Mouse (Mus musculus) bone marrow macrophage, adult 2 months (primary cell): ENCODE measurements around the gene Cry1. TPM values are rescaled to one million over a fixed set of nuclear protein-coding genes. Genes with fewer than 3 reads are reported as not detected.

Experiments used
- H3K27ac ChIP-seq: 2 replicates; pipeline ENCODE4 v1.5.1; 2012; ENCODE audit warnings: low read depth, low read length; ENCODE audit not compliant: insufficient read depth
- H3K4me1 ChIP-seq: 2 replicates; pipeline ENCODE4 v1.6.1; 2012; ENCODE audit warnings: low read length; ENCODE audit not compliant: control insufficient read depth, insufficient read depth
- H3K4me3 ChIP-seq: 2 replicates; pipeline ENCODE4 v1.5.1; 2012; ENCODE audit warnings: mild to moderate bottlenecking, low read length, moderate library complexity; ENCODE audit not compliant: insufficient read depth
- CTCF ChIP-seq: IDR thresholded peaks from 2 replicates; pipeline ENCODE4 v1.5.1; 2012; ENCODE audit warnings: low read depth, mild to moderate bottlenecking, low read length, moderate library complexity
- POLR2A ChIP-seq: IDR thresholded peaks from 2 replicates; pipeline ENCODE4 v1.6.1; 2012; ENCODE audit warnings: mild to moderate bottlenecking, low read depth, low read length, borderline replicate concordance
- polyA plus RNA-seq: library from polyadenylated mRNA; stranded (reverse); fragments of >200 nt; gene quantifications from 2 replicates; pipeline ENCODE4 v1.2.4, GENCODE M21; 2012; ENCODE audit not compliant: missing spikeins, insufficient read depth, insufficient read length

Cry1 gene
- 3.6 and 4.5 TPM in 2 replicates for polyA plus RNA-seq

DNA sequence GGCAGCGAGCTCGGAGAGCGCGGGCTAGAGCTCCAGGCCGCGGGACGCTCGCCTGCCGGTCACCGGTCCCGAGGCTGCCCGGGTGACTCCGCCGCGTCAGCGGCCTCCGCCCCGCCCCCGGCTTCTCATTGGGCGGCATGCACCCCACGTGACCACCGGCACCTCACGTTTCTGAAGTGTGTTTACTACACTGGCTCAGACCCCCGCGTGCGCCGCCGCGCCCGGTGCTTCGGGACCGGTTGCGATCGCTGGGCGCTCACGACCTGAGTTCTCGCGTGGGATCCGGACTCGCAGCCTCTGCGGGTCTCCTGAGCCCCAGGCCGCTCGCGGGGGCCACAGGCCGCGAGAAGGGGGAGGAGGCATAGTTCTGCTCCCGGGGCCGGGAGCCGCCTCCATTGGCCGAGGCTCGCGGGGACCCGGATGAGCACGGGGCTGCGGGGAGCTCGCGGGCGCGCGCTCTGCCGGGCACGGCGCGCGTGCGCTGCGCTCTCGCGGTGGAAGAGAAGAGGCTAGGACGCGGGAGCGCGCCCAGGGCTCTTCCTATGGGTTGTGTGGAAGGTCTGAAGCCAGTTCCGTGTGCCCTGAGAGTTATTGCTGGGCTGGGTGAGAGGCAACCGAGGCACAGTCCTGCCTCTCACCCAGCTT is at the start of gene Cry1:
Cry1 (minus strand) TSS at position 101 of the 645 bp plus-strand sequence.
- Histone ChIP-seq H3K27ac (peak within 1 kb of the TSS; percentile 76), H3K4me1 (peaks cover 18% of the 10 kb centered on the region), H3K4me3 (peak within 1 kb of the TSS; percentile 80)
- TF ChIP-seq POLR2A (no peak), CTCF (no peak)

- Histone ChIP-seq H3K4me3 (no peak overlapping the region; the same call in 1 of the 2 replicates), H3K4me1 (0 out of 2 replicates have a peak, but pooled peaks cover 3% of the 10 kb centered on the region), H3K27ac (no peak overlapping the region)
- TF ChIP-seq POLR2A (no peak), CTCF (no peak)
Measured at GRCm38 (mm10) chr10:85221771-85222050, 36.8 kb upstream of the Cry1 start.

GRCm38 (mm10) chr10:85220918-85221770 is 36.3 kb upstream of the Cry1 start:
- TF ChIP-seq CTCF (peak; percentile 94), POLR2A (no peak)
- Histone ChIP-seq H3K27ac (no peak overlapping the region), H3K4me3 (peak overlapping the region; percentile 41), H3K4me1 (0 out of 2 replicates have a peak, but pooled peaks cover 3% of the 10 kb centered on the region)

DNA sequence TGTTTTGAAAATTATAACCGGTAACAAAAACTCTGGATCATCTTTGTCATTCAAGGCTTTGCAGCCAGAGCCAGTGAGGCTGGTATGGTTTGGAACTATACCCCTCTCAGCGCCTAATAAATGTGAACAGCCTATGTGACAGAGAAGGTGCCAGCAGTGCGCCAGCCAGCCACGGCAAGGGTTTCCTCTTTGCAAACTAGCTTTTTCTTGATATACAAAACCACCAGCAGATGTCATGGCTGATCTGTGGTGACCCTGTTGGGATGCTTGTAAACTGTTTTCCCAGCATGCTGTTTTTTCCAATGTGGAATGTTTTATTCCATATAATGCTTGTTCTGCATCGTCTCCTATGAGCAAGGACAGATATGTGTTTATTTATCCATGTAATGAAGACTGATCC is 30.0 kb upstream of the Cry1 start:
- H3K4me1 ChIP-seq = no peaks in the 10 kb centered on the region
- H3K27ac ChIP-seq = no peak overlapping the region
- TF ChIP-seq CTCF = no peak
- TF ChIP-seq POLR2A = no peak
- H3K4me3 ChIP-seq = no peak overlapping the region

DNA sequence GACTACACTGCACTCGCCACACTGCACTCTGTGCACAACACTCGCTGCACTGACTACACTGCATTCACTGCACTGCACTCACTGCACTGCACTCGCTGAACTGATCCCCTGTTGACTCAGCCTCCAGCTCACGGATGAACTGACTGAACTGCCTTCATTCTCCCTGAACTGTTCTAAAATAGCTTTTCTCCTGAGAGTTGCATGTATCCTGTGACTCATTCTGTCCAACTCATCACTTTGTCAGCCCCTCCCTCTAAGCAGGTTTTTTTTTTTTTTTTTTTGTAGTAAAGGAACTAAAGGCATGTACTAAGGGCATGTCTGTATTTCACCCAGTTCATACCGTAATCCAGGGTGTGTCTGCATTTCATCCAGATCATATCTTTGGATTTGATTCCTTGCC is 26.8 kb upstream of the Cry1 start:
- H3K27ac ChIP-seq = no peak overlapping the region
- TF ChIP-seq CTCF = no peak
- no peak for TF ChIP-seq POLR2A
- H3K4me1 ChIP-seq = no peaks in the 10 kb centered on the region
- H3K4me3 ChIP-seq = no peak overlapping the region

DNA sequence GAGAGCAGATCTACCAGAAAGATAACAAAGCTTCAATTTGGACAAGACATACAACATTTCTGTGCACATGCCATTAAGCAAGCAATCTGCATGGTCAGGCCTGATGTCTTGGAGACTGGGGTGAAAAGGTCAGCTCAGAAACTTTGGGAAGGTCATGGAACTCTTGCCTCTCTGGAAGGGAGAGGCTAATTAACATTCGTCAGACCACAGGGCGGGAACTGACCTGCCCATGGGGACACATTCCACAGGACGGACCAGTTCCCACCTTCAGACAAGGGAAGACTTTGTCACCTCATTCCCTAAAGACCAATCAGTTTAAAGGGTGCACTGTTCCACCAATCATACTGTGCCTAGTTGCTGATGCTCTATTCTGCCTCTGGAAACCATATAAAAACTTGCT is 25.3 kb upstream of the Cry1 start:
- Histone ChIP-seq H3K4me1 (no peaks in the 10 kb centered on the region), H3K27ac (no peak overlapping the region), H3K4me3 (no peak overlapping the region)
- TF ChIP-seq CTCF = no peak
- no peak for TF ChIP-seq POLR2A

DNA sequence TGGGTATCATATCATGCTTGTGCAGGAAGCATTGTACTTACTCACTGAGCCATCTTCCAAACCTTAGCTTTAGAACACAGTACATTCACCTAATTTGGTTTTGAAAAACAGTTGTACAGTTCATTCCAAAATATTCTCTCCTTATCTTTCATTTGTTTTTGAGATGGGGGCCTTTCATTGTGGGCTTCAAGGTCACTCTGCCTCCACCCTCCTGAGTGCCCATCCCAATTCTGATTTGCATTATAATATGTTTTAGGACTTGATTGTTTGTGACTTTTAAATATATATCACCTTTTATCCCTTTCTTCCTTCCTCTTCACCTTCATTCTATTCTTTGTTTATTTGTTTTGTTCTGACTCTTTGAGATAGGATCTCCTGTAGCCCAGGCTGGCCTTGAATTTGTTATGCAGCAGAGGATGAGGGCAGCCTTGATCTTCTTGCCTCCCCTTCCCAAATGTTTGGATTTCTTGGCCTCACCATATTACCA is 24.3 kb upstream of the Cry1 start:
- Histone ChIP-seq H3K4me1 (no peaks in the 10 kb centered on the region), H3K27ac (no peak overlapping the region), H3K4me3 (no peak overlapping the region)
- TF ChIP-seq CTCF = no peak
- TF ChIP-seq POLR2A = no peak

DNA sequence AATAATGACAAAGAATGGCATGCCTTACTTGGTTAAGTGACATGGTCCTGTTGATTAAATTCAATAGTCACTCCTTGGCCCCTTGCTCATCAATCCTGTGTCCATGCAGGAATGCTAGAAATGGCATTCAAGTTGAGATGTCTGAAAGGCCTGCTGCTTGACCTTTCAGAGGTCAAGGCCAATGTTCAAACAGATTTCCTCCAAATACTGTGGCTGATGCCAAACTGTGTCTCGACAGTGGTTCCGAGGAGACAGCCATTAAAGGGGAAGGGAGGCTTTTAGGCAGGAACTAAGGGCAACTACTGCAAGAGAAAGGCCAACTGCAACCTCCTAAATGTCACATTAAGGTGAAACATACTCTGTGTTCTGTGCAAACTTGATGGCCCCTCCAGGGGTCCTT is 20.5 kb upstream of the Cry1 start:
- Histone ChIP-seq H3K4me1 (no peaks in the 10 kb centered on the region), H3K27ac (no peak overlapping the region), H3K4me3 (no peak overlapping the region)
- no peak for TF ChIP-seq POLR2A
- no peak for TF ChIP-seq CTCF

DNA sequence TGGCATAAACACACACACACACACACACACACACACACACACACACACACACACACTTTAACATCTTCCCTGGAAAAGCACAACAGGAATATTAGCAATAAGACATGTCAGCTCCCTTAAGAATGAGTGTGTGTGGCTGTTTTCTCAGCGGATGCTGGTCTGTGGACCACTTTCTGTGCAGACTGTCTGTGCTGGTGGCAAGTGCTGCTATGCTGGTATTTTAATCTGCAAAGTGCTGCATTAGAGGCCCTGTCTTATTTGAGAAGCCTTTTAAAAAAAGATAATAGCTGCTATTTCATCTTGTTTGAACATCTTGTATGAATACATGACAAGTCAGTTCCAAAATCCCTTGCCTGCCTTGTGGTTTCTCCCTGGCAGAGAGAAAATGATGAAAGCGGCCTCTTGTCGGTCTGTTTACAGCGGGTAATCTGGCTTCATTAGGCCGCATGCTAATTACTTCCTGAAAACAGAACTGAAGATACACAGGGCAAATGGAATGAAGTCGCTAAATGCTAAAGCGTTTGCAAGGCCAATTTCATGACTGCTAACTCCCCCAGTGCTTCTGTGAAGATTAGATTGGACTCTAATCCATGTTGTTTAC is 19.5 kb upstream of the Cry1 start:
- TF ChIP-seq POLR2A (no peak), CTCF (no peak)
- H3K27ac ChIP-seq = no peak overlapping the region
- no peaks in the 10 kb centered on the region for H3K4me1 ChIP-seq
- no peak overlapping the region for H3K4me3 ChIP-seq

DNA sequence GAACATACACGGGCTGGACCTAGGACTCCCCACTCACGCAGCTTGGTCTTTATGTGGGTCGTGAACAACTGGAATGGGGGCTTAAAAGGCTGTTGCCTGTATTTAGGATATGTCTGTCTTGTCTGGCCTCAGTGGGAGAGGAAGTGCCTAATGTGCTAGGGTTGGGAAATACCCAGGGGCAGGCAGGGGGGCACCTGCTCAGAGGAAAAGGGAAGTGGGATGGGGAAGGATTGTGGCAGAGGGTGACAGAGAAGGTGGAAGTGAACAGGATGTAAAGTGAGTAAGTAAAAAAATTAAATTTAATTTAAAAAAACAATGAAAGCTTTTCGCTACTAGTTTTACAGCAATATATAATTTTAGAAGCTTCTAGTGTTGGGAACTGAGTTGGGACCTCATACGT is 9.7 kb upstream of the Cry1 start:
- TF ChIP-seq POLR2A (no peak), CTCF (no peak)
- Histone ChIP-seq H3K27ac (peak overlapping the region; percentile 38), H3K4me1 (peaks cover 42% of the 10 kb centered on the region), H3K4me3 (no peak overlapping the region)
